Mouse (Mus musculus) Muller cell, postnatal 12 days (primary cell): ENCODE results near the gene Slc17a1.
A peak's percentile ranks its signal among the peaks of the same experiment; 100 is the strongest.

Experiments used
- DNase-seq: peaks from one replicate; pipeline ENCODE4 v3.0.0-alpha.2; 2015; ENCODE audit errors: inconsistent ontology term

The Slc17a1 gene

DNA sequence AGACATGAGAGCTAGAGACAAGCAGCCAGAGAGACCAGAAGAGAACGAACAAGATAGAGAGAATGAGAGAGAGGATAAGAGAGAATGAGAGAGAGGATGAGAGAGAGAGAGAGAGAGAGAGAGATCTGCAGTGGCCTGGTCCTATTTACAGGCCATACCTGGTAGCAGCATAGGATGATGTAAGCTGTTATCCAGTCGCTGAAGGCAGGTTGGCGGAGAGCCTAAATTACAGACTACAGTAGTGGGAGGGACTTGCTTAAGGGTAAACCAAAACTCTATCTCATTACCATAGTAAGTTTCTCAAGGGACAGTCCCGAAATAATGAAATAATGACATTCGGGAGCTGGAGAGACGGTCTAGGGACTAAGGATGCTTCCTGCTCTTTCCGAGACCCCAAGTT, at the start of gene Slc17a1:
Gene Slc17a1 (plus strand): TSS at position 346 of the 400 bp plus-strand sequence.
- DNase-seq = no peak

DNA sequence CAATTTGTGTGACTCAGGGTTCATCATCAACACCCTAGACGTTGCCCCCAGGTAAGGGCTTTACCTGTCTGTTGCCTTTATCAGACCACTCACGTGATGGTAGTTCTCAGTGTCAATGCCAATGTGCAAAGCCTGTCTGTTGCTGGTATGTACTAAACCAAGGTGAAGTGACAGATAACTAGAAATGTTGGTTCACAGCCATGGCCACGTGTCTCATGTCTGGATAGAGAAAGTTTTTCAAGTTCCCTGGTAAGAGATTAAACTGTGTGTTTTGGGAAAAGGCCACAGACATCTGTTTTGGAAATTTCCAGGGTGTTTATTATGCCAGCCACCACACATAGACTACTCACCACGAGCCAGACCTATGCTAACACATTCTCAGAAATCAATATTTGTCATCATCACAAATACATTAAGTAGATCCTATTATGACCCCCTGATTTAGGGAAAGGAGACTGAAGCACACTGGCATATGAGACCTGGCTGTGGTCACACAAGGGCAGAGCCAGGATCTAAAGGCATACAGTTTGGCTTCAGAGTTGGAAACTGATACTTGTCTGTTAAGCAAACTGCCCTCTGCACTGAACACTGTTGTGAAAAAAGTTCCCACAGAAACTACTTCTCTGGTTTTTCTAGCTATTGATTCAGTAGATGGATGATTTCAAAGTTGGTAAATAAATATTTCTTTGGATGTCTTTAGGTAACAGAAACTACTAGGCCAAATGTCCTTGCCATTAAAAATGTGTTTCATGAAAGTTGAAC, 47.2 kb upstream of the Slc17a1 start:
- no peak for DNase-seq

DNA sequence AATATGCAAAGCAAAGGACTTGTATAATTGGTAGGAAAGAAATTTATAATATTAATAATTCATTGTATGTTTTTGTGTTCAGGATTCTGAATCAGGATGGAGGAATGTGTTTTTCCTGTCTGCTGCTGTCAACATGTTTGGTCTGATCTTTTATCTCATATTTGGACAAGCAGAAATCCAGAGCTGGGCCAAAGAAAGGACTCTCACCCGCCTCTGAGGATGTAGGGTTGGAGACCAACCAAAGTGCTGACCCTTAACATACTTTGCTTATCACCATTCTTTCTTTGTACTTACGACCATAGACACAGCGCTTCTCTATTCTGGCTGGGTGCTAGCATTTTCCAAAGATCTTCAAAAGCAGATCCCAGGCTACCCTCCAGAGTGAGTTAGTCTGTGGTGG, 45.3 kb upstream of the Slc17a1 start:
- DNase-seq = no peak

DNA sequence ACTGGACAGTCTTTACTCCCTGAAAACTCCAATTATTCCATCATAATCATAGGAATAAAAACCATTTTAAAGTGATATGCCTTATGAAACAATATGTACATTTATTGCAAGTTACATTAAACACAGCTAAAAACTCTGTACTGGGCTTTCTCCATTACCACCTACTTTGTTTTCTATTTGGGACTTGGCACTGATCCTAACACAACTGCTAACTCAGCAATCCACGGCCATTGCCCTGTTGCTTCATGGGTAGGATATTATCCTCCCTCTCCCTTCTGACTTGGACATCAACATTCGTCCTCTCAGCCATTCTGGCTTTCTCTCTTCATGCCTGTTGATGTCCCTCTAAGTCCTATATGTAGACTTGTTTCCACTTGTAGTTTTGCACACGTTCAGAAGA, 40.9 kb upstream of the Slc17a1 start:
- no peak for DNase-seq

DNA sequence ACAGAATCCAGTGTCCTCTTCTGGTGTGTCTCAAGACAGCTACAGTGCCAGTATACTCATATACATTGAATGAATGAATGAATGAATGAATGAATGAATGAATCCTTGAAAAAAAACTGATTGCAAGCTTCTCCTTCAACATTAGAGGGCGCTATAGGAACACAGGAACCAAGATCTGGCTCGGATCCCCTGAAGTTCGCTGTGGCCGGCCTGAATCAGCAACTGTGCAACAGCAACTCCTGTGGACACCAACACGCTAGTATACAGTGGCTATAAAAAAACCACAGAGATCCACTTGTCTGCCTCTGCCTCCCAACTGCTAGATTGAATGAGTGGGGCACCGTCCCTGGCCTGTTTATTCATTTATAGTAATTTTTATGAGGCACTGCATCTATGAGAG, 34.5 kb upstream of the Slc17a1 start:
- peak; percentile 56 for DNase-seq

DNA sequence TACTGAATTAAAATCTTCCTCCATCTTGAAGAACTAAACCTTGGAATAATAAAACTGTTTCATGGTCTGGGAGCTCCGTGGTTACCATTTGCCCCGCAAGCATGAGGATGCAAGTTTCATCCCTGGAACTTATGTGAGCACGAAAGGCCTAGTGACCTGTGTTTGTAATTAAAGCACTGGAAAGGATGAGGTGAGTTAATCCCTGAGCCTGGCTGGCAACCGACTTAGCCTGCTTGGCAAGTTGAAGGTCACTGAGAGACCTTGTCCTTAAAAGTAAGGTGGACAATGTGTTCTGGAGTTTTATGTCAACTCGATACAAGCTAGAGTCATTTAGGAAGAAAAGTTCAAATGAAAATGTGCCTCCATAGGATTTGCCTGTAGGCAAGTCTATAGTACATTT, 32.7 kb upstream of the Slc17a1 start:
- DNase-seq = no peak

DNA sequence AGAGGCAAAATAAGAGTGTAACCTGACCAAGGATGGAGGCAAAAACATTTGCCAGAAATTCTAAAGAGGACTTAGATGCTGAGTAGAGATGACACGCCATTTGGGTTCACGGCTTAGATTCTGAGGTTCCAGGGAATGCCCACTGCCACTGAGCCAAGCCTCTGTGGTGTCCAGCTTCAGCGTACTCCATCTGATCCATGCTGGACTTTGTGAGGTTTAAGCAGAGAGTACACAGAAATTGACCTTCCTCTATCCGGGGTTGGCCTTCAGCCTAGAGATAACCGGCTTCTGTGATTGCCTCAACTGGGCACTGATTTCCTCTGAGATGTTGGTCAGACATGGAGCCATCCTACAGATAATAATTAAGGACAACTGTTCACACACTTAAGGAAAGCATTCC, 30.9 kb upstream of the Slc17a1 start:
- no peak for DNase-seq

DNA sequence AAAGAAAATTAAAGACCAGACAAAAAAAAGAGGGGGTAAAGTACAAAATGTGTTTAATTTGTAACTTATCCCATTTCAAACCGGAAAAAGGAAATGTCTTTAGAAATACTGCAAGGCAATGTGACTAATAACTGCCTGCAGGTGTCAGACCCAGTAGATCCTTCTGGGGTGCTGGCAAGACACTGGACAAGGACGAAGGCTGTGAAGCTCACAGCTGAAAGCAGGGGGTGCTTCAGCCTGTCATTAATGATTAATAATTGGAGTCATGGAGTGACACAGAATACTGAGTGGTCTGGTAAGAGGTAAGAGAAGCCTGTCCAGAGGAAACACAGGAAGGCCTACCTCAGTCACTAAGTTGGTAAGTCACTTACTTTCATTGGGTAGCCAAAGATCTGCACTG, 28.2 kb upstream of the Slc17a1 start, which contains the start of gene Slc17a3:
Gene Slc17a3 (plus strand): TSS at position 127 of the 400 bp plus-strand sequence.
- DNase-seq = no peak

DNA sequence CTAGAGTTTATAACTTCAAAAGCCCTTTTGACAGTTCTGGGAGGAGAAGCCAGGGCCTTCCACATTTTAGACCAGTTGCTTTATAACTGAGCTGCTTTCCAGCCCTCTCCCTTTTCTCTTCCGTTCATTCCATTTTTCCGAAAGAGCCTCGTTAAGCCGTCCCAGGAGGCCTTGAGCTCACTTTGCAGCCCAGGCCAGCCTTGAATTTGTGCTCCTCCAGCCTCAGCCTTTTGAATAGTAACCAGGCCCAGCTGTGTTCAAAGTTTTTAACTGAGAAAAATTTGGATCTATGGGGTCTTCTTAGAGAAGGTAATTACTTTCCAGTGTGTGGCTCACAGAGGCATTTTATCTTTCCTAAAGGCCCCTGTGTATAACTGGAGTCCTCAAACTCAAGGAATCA, 21.7 kb upstream of the Slc17a1 start:
- no peak for DNase-seq

DNA sequence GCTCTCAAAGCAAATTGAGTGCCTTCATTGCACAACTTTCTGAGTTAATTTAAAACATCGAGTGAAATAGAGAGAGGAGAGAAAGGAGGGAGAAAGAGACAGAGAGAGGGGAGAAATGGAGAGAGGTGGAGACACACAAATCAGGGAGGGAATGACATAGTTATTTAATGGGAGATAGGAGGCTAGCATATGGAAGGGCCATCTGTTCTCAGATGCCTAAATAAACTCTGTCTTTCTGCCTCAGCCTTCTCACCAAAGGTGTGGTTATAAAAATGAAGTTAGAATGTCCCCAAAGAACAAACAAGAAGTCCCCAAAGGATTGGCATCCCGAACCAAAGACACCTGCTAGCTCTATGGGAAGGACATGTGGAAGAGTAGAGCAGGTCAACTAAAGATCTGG, 18.3 kb upstream of the Slc17a1 start:
- no peak for DNase-seq

DNA sequence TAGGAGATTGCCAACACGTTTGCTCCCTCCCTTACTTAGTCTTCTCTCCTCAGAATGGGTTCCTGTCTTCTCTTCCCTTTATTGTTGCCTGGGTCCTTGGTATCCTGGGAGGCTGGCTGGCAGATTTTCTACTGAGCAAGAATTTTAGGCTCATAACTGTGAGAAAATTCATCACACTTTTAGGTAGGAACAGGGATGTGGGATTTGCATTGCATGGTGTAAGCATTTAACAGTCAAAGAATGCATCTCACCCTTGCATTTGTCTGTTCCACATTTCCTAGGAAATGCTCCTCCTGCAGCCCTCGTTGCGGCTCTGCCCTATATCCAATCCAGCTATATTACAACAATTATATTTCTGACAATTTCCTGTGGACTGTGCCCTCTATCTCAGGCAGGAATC, 11.1 kb upstream of the Slc17a1 start:
- no peak for DNase-seq

DNA sequence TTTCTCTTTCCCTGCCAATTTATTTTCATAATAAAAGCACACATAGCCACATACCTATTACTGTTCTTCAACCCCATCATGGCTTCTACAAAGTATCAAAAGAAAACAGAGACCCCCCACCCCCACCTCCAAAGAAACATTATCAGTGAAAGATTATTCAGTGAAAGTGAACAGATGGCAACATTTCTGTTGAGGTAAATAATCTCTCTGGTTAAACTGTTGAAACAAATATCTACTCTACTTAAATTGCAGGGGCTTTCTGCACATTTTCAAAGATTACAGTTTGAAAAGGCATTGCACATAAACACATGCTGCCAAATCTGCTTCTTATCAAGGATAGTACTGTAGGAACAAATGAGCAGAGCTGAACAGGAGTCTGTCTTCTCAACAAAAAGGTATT, 5.7 kb upstream of the Slc17a1 start:
- no peak for DNase-seq

DNA sequence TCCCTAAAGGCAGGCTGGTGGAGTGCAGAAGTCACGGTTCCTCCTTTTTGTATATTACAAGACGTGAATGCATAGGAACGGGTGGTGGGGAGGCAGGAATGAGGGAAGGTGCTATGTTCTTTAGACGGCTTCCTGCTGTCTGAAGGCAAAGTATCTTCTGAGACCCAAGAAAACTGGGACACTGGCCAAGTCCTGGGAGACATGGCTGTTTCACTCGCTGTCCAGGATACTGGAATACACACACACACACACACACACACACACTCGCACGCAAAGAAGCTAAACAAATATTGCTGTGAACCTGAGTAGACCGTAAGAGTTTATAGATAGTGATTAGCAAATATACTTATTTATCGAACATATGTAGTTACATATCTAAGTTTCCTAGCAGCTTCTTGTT, 2.8 kb upstream of the Slc17a1 start:
- DNase-seq = no peak

DNA sequence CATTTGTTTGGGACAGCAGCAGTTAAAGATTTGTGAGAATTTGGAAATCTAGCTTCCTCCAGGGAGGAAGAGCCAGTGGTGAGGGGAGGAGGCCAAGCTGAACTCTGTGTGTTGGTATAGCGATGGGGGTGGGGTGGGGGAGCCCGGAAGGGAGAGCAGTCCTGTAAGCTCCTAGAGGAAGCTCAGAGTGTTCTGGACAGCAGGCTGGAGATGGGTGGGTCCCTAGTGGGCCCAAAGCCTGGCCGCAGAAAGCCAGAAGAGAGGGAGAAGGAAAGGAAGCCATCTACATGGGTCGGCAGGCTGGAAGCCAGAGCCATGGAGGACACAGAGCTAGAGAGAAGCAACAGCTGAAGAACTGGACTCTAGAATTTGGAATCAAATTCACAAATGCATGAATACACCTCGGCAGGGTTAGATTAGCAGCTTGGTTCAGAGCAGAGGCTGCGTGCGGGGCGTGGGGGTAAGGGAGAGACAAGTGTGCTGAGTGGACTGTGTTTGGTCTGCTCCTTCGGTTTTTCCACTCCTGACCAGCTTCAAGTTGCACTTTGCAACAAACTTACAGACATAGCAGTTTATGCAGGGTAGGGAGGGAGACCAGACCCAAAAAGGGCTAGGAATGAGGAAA, 1.4 kb upstream of the Slc17a1 start:
- DNase-seq = no peak

DNA sequence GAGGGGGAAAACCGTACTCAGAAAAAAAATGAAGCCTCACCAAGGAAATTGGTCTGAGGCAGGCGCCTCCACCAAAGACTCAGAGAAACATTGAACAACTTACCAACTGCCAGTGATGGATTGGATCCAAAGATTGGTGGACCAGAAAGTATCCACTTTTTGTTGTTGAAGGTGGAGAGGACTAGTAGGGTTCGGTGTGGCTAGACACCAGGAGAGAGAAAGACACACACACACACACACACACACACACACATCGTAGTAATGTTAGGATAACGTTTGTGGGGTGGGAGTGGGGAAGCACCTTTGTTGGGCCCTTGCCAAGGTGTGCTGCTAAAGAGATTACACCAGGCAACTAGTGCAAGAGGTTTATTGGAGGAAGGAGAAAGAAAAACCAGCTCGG, 550 bp upstream of the Slc17a1 start:
- no peak for DNase-seq

DNA sequence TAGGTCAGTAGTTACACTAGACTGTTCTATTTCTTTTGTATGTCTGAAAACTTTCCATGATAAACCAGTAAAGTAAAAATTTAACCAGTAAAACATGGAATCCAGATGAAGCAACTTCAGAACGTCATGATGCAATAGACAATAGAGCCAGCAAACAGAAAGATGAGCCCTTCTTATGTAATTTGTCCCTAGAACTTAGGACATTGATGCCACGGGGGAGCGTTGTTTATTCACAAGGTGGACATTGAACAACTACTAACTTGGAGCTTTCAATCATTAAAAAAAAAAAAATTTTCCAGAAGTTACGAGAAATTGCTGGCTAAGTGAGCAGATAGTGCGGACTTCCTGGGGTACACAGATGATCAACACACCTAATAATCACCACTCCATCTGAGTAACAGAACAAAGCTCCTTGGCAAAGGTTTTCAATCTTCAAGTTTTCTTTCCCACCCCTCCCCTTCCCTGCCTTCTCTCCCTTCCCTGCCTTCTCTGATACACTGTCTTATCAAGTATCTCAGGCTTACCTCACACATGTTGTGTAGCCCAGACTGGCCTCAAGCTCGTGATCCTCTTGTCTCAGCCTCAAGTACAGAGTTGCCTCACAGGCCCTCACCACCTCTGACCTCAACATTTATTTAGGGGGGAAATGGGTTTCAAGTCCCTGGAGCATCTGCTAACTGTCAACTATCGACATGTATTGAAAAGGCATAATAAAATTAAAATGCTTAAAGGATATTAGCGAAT, 1.4 kb downstream of the Slc17a1 start:
- DNase-seq = no peak

DNA sequence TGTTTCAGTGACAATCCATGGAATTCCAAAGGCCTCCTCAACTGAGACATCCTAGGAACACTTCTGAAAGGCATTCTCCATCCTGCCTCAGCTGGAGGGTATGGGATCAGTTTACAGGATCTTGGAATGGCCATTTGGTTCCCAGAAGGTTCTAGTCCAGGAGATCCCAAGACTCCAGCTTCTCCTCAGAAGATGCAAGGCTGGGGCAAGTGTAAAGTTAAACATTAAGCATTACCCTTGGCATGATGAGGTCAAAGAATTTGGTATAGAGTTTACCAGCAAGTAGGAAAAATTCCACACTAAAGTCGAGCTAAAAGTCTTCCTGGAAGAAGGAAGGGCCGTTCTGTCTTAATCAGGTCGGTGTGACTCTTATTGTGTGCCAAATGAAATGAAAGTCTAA, 2.4 kb downstream of the Slc17a1 start:
- DNase-seq = no peak

DNA sequence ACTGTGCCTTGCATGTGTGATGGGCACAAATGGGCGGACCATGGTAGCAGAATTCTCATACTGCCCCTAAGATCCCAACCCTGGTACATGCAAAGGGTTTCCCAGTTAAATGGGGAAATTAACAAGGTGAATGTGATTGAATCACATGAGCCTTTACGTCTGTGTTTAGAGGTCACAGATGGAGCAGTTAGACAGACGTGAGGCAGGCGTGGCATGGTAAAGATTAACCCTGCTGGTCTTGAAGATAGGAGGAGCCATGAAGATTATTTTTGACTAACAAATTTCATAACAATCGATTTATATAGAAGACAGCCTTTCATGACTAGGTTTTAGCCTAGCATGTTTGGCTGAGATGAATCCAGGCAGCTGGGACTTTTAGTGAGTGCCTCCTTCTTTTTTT, 5.6 kb downstream of the Slc17a1 start:
- no peak for DNase-seq

DNA sequence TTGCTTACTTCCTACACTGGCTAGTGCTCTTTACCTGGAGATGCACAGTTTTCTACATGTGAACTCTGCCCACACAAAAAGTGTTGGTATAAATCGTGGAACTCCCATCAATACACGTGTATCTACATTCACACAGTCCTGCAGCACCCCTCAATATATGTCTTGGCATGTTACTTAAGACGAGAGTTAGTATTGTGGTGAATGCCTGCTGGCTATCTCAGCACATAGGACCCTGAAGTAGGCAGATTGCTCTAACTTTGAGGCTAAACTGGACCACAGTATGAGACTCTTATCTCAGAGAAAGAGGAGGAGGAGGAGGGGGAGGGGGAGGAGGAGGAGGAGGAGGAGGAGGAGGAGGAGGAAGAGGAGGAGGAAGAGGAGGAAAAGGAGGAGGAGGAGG, 11.6 kb downstream of the Slc17a1 start:
- no peak for DNase-seq

DNA sequence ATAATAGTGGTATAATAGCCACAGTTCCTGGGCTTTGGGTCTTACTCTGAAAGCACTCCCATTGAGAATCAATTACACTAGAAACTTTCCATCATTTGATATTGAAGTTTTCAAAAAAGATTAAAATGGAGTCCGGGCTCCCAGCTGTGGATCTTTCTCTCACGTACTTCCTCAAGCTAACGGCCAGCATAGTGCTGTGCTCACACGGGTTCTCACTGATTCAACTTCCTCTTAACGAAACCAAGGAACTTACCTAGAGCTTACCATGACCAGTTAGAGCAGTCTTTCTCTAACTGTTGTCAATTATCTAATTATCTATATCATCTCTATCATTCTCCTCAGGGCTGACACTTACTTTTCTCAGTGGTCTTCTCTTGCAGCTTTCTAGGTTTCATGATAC, 12.1 kb downstream of the Slc17a1 start:
- DNase-seq = no peak

DNA sequence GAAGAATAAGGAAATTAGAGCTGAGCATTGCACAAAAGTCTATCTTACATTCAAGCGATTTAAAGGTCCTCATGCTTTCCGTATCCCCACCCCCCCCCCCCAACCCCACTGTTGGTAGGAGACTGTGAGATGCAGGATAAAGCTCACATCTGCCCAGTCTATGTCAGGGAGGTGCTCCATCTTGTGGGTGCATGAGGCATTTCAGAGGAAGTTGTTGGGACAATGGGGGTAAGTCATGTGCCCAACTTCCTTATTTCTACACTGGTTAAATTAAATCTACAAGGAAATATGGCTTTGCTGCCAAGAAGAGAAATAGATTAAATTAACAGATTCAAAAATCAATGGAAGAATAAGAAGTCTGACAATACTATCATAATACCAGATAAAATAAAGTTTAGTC, 18.0 kb downstream of the Slc17a1 start:
- no peak for DNase-seq

DNA sequence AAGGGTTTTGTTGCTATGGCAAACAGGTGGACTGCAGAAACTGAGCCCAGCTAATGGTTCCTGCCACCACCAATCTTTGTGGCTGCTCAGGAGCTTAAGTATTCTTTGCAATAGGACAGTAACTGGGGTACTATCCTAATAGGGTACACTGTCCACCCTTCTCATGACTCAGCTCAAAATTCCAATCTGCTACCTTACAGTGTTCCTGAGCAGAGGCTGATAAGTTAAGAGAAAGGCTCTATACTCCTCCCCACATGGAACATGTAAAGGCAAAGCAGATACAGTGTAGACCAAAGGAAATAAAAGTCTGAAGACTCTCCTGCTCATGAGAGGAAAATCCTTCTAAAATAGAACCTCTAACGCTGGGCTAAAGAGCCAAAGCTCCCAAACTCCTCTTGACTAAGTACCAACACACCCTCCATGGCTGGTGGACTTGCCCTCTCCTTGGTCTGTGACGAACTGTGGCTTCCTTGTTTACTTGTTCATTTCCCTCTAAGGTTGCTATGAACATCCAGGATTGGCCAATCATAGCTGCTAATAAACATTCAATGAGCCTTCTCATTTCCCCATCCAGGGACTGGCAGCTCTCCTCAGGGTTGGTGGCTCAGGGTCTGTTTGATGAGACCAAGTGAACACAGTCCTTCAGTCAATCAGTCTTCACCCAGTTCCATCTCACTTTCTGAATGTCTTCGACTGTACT, 19.6 kb downstream of the Slc17a1 start:
- DNase-seq = no peak
